8 mouse cellular contexts compared by ENCODE assay signal in the genomic region with DNA sequence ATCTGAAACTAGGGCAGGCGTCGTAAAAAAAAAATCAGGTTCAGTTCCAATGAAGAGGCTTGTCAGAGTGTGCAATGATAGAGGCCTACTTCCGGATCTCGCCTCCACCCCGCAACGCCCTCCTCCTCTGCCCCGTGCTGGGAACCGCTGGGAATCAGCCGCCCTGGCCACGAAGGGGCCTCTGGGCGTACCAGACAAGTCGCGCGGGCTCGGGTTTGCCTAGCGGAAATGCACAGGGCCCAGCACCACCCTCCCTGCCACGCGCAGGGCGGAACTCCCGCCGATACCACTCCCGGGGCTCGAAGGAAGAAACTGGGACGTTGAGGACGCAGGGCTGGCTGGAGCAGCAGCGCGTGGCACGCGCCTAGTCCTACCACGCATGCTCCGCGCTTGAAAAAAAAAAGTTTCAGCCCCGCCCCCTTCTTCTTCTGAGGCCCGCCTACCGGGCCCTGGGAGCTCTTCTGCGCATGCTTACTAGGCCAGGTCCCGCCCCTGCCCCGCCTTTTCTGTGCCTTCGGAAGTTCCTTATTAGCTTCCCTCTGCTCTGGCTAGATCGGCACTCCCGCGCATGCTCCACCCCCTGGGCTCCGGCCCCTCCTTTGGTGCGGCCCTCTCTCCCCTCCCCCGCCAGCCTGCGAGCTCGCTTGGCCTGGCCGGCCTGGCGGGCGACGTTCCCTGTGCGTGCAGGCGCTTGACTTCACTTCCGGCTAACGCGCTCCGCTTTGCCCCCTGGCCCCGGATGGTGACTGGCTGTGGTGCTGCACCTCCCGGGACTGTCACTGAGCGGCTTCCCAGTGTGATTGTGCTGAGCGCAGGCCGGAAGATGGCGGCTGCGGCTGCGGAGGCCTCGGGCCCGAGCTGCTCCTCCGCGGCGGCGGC. TPM values are rescaled to one million over a fixed set of nuclear protein-coding genes. Genes with fewer than 3 reads are reported as not detected.
DNase-seq lines count a peak whose midpoint lies in the region; ATAC-seq and TF ChIP-seq lines count a peak whose summit lies in the region.

Gene Birc6 (plus strand): TSS at position 567 of the 879 bp plus-strand sequence.

- H3K27me3 ChIP-seq in embryonic facial prominence, embryonic 15.5 days, result no peaks in the 10 kb centered on the region
- no peaks in the 10 kb centered on the region for H3K27me3 ChIP-seq in limb, embryonic 14.5 days (ENCODE audit: control insufficient read depth, insufficient read depth, low read length)
- H3K27me3 ChIP-seq in midbrain, postnatal 0 days (ENCODE audit: insufficient read depth, low read length), result no peaks in the 10 kb centered on the region

- peak; percentile 99 for DNase-seq in 416B (ENCODE audit: low read depth)
- peak; percentile 100 for DNase-seq in heart, adult 8-10 months (ENCODE audit: low spot score)
- DNase-seq in kidney, adult 9 months, result peak; percentile 100
- peak; percentile 99 for DNase-seq in limb, embryonic 14.5 days (ENCODE audit: low spot score)
- DNase-seq in midbrain, postnatal 0 days (ENCODE audit: low spot score), result peak; percentile 99
- DNase-seq in spleen, postnatal 14 days (ENCODE audit: low spot score in 2 of 2), result peak; percentile 100

- no peaks in the 10 kb centered on the region; the same call in 1 of the 2 replicates for H3K4me1 ChIP-seq in bone marrow, adult 2 months (ENCODE audit: control insufficient read depth, insufficient read depth, low read length)
- peaks cover 18% of the 10 kb centered on the region for H3K4me1 ChIP-seq in embryonic facial prominence, embryonic 15.5 days
- peaks cover 23% of the 10 kb centered on the region for H3K4me1 ChIP-seq in limb, embryonic 14.5 days (ENCODE audit: control insufficient read depth, insufficient read depth, low read length)
- 0 out of 2 replicates have a peak, but pooled peaks cover 6% of the 10 kb centered on the region for H3K4me1 ChIP-seq in midbrain, postnatal 0 days (ENCODE audit: insufficient read depth, low read length)

- WGBS in bone marrow, adult 2 months, result under 1% methylated on average over 71 of the region's 71 CpGs
- under 1% methylated on average over 71 of the region's 71 CpGs for WGBS in embryonic facial prominence, embryonic 15.5 days
- WGBS in limb, embryonic 14.5 days, result under 1% methylated on average over 64 of the region's 71 CpGs
- WGBS in midbrain, postnatal 0 days, result under 1% methylated on average over 65 of the region's 71 CpGs

- peak; percentile 91 for TF ChIP-seq POLR2A in bone marrow, adult 2 months (IDR thresholded peaks at IDR 0.05; ENCODE audit: borderline replicate concordance, control insufficient read depth, low read depth, low read length)
- peak; percentile 97 for TF ChIP-seq POLR2A in limb, embryonic 14.5 days (IDR thresholded peaks at IDR 0.05; ENCODE audit: borderline replicate concordance, extremely low read depth, insufficient read depth, insufficient read length)

- TF ChIP-seq CTCF in bone marrow, adult 2 months (IDR thresholded peaks at IDR 0.05; ENCODE audit: control insufficient read depth, insufficient read depth, low read length), result 0 out of 2 replicates have a peak, but pooled peaks have one; percentile 1
- TF ChIP-seq CTCF in midbrain, postnatal 0 days (IDR thresholded peaks at IDR 0.05), result peak; percentile 29; the same call in 1 of the 2 replicates

- H3K4me3 ChIP-seq in bone marrow, adult 2 months (replicated peaks; ENCODE audit: control insufficient read depth, low read depth, low read length), result peak within 1 kb of the TSS; percentile 92
- peak within 1 kb of the TSS; percentile 90 for H3K4me3 ChIP-seq in embryonic facial prominence, embryonic 15.5 days (replicated peaks)
- peak within 1 kb of the TSS; percentile 79 for H3K4me3 ChIP-seq in limb, embryonic 14.5 days (replicated peaks; ENCODE audit: low read length)
- peak within 1 kb of the TSS; percentile 98 for H3K4me3 ChIP-seq in midbrain, postnatal 0 days (ENCODE audit: low read depth, low read length)

- H3K27ac ChIP-seq in bone marrow, adult 2 months (ENCODE audit: control insufficient read depth, insufficient read depth, low read depth, low read length, poor library complexity), result peak within 1 kb of the TSS; percentile 96
- peak within 1 kb of the TSS; percentile 99 for H3K27ac ChIP-seq in embryonic facial prominence, embryonic 15.5 days (replicated peaks)
- H3K27ac ChIP-seq in limb, embryonic 14.5 days (replicated peaks; ENCODE audit: low read depth, low read length), result peak within 1 kb of the TSS; percentile 94
- H3K27ac ChIP-seq in midbrain, postnatal 0 days (ENCODE audit: low read depth, low read length), result peak within 1 kb of the TSS; percentile 98

- H3K9me3 ChIP-seq in embryonic facial prominence, embryonic 15.5 days (replicated peaks), result no peaks in the 10 kb centered on the region
- peaks cover under 1% of the 10 kb centered on the region; the same call in 1 of the 2 replicates for H3K9me3 ChIP-seq in limb, embryonic 14.5 days (ENCODE audit: control insufficient read depth, low read length)
- no peaks in the 10 kb centered on the region for H3K9me3 ChIP-seq in midbrain, postnatal 0 days (ENCODE audit: low read length)

- peak; percentile 96 for ATAC-seq in embryonic facial prominence, embryonic 15.5 days (ENCODE audit: insufficient number of reproducible peaks, low FRiP score, low TSS enrichment, low read depth)
- ATAC-seq in limb, embryonic 14.5 days (ENCODE audit: low FRiP score, low read depth), result peak; percentile 96
- peak; percentile 98 for ATAC-seq in midbrain, postnatal 0 days (ENCODE audit: low FRiP score)

- H3K4me2 ChIP-seq in embryonic facial prominence, embryonic 15.5 days (replicated peaks), result peak within 1 kb of the TSS; percentile 69
- peak within 1 kb of the TSS; percentile 68 for H3K4me2 ChIP-seq in limb, embryonic 14.5 days (replicated peaks; ENCODE audit: low read depth, low read length, severe bottlenecking)
- H3K4me2 ChIP-seq in midbrain, postnatal 0 days (ENCODE audit: low read depth, low read length, poor library complexity, severe bottlenecking), result peak within 1 kb of the TSS; percentile 76

- H3K9ac ChIP-seq in embryonic facial prominence, embryonic 15.5 days, result peak within 1 kb of the TSS; percentile 93
- H3K9ac ChIP-seq in limb, embryonic 14.5 days (ENCODE audit: low read depth, low read length, severe bottlenecking), result peak within 1 kb of the TSS; percentile 96
- peak within 1 kb of the TSS; percentile 100 for H3K9ac ChIP-seq in midbrain, postnatal 0 days (replicated peaks; ENCODE audit: low read length, poor library complexity, severe bottlenecking)

- no peaks in the 10 kb centered on the region for H3K36me3 ChIP-seq in embryonic facial prominence, embryonic 15.5 days
- H3K36me3 ChIP-seq in limb, embryonic 14.5 days (ENCODE audit: control insufficient read depth, insufficient read depth, low read length), result no peaks in the 10 kb centered on the region
- H3K36me3 ChIP-seq in midbrain, postnatal 0 days (ENCODE audit: insufficient read depth, low read length), result no peaks in the 10 kb centered on the region

RNA-seq across cellular contexts. Expression of gene Birc6, which starts in this region (rescaled TPM):
- polyA plus RNA-seq in bone marrow, adult 2 months (2011; ENCODE audit: insufficient read depth, insufficient read length, low replicate concordance, missing spikeins), result 25.1 and 35.7 TPM in 2 replicates
- polyA plus RNA-seq in embryonic facial prominence, embryonic 15.5 days (2015; fragmentation: Nextera tagmentation; extraction: Ambion mirVana), result 78.6 and 79.5 TPM in 2 replicates
- total RNA-seq in heart, adult 8-10 months (2022), result 10 to 100 TPM; 61.3 to 75.9 (median 71.3) TPM
- polyA plus RNA-seq in limb, embryonic 14.5 days (2012; rRNA removed), result 96.5 and 119 TPM in 2 replicates
- 87.3 and 98.7 TPM in 2 replicates for polyA plus RNA-seq in limb, embryonic 14.5 days (2014; fragmentation: Nextera tagmentation; extraction: Ambion mirVana)
- total RNA-seq in midbrain, postnatal 0 days (2014; rRNA removed), result 136 and 144 TPM in 2 replicates
- polyA plus RNA-seq in midbrain, postnatal 0 days (2015; fragmentation: Nextera tagmentation; extraction: Ambion mirVana), result 96.2 and 120 TPM in 2 replicates

Comparison
In these comparisons a context has a peak if more than half of its experiments do, and no peak if none do; other contexts are left out.
1. Peak in every context shown above with its lines: DNase-seq, ATAC-seq, H3K4me3 ChIP-seq and H3K27ac ChIP-seq.